Mouse (Mus musculus) hindbrain, postnatal 0 days (tissue): Measurements from ENCODE around the gene B9d2. TPM values are rescaled to one million over a fixed set of nuclear protein-coding genes. Genes with fewer than 3 reads are reported as not detected.
"Not testable (repeated sequence)": the region's sequence is repeated elsewhere in the genome, so short reads cannot be mapped to it uniquely, and the experiment has no call there.

Experiments
- ATAC-seq: fragments of 200-750 bp; cut with Nextera tagmentation; 2 replicates; pipeline ENCODE4 v1.8.0; 2017; ENCODE audit warnings: mild to moderate bottlenecking, moderate TSS enrichment, moderate library complexity
- DNase-seq: peaks from one replicate; pipeline ENCODE4 v3.0.0-alpha.2; 2015; ENCODE audit warnings: low spot score
- H3K27ac ChIP-seq: fragments of 300-500 bp; sonication (generic); 2 replicates; pipeline ENCODE4 v1.5.1; 2014; ENCODE audit warnings: mild to moderate bottlenecking
- H3K27me3 ChIP-seq: fragments of 300-500 bp; sonication (generic); 2 replicates; pipeline ENCODE4 v1.6.1; 2014; ENCODE audit warnings: low read length, mixed read lengths; ENCODE audit not compliant: insufficient read depth
- H3K36me3 ChIP-seq: fragments of 300-500 bp; sonication (generic); 2 replicates; pipeline ENCODE4 v1.6.1; 2014; ENCODE audit warnings: low read length, mixed read lengths; ENCODE audit not compliant: insufficient read depth
- H3K4me1 ChIP-seq: fragments of 300-500 bp; sonication (generic); 2 replicates; pipeline ENCODE4 v1.6.1; 2014; ENCODE audit warnings: antibody characterized with exemption, low read length, mixed read lengths; ENCODE audit not compliant: insufficient read depth
- H3K4me2 ChIP-seq: fragments of 300-500 bp; sonication (generic); 2 replicates; pipeline ENCODE4 v1.6.1; 2014; ENCODE audit warnings: low read depth, mild to moderate bottlenecking, low read length, moderate library complexity, mixed read lengths
- H3K4me3 ChIP-seq: fragments of 300-500 bp; sonication (generic); 2 replicates; pipeline ENCODE4 v1.5.1; 2014; ENCODE audit warnings: low read length
- H3K9ac ChIP-seq: fragments of 300-500 bp; sonication (generic); replicated peaks from 2 replicates; pipeline ENCODE4 v1.6.1; 2014; ENCODE audit warnings: mild to moderate bottlenecking, low read length, moderate library complexity, mixed read lengths
- H3K9me3 ChIP-seq: fragments of 300-500 bp; sonication (generic); 2 replicates; pipeline ENCODE4 v1.6.1; 2016; ENCODE audit warnings: low read length, mixed read lengths
- CTCF ChIP-seq: IDR thresholded peaks from 2 replicates; pipeline ENCODE4 v1.5.1; 2016; ENCODE audit warnings: antibody characterized with exemption, control low read depth, low read depth
- WGBS: fragments of 180-500 bp; shearing (Covaris S2); extraction: QIAGEN DNeasy Blood & Tissue Kit; methylation state at CpG from one replicate; pipeline ENCODE4 v1.1.7; 2014; 5-methylcytosine and 5-hydroxymethylcytosine counted together
- polyA plus RNA-seq: library from polyadenylated mRNA; unstranded; fragments of >200 nt; fragmentation: Nextera tagmentation; extraction: Ambion mirVana; gene quantifications from 2 replicates; pipeline ENCODE4 v1.2.1, GENCODE M21; 2015
- total RNA-seq: library from RNA; depleted of rRNA; stranded (reverse); fragments of >200 nt; gene quantifications from 2 replicates; pipeline ENCODE4 v1.2.3, GENCODE M21; 2014

B9d2 gene
- total and polyA plus RNA-seq, 2 experiments from 2014 or later, result 51.3 to 55.6 TPM

DNA sequence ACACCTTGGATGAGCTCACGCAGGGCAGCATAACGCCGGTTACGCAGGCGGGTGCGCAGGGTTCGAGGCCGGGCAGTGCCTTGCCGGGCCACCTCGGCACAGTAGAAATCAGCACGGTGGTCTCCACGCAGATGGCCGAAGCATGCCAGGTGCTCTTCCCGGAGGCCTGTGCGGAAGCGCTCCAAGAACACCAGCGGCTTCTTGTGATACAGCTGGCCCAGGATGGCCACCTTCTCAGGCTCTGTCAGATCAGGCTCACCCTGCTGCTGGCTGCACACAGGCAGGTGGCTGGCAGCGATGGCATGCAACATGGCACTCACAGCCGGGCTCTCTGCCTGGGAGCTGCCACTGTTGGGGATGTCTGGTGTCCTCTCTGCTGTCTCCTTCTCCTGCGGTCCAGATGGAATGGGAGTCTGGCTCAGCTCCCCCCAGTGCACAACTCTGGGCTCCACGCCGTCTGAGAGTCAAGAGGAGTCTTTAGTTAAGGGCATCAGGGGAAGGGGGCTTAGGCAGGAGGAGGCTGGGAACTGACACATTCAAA is 35.2 kb downstream of the B9d2 start:
- peaks cover 35% of the 10 kb centered on the region for H3K36me3 ChIP-seq
- no peak overlapping the region for H3K4me2 ChIP-seq
- H3K27ac ChIP-seq, result no peak overlapping the region
- H3K9ac ChIP-seq, result no peak overlapping the region
- DNase-seq (no peak), ATAC-seq (no peak)
- no peaks in the 10 kb centered on the region for H3K27me3 ChIP-seq
- peaks cover 9% of the 10 kb centered on the region; the same call in 1 of the 2 replicates for H3K4me1 ChIP-seq
- no peak for TF ChIP-seq CTCF
- WGBS, result 94% methylated on average over 22 of the region's 22 CpGs
- H3K4me3 ChIP-seq, result no peak overlapping the region
- no peaks in the 10 kb centered on the region for H3K9me3 ChIP-seq

DNA sequence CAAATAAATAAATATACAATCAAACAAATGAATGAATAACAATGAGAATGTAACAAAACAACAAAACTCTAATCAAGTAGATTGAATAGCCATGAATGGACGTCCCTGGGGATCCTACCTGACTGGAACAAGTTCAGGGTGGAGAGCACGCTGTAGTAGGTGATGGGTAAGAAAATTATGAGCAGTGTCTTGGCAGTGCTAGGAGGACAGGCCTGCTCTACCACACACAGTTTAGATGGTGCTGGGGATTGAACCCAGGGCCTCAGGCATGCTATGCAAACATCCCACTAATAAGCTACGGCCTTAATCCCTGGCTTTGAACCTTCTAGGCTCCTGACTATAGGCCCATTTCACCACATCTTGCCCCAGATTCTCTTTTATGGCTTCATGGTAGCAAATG is 36.9 kb downstream of the B9d2 start:
- no peak for TF ChIP-seq CTCF
- H3K4me3 ChIP-seq, result no peak overlapping the region
- no peaks in the 10 kb centered on the region for H3K27me3 ChIP-seq
- H3K9ac ChIP-seq, result no peak overlapping the region; the same call in 1 of the 2 replicates
- WGBS, result 88% methylated on average over 3 of the region's 3 CpGs
- peak overlapping the region; percentile 93 for H3K4me2 ChIP-seq
- 0 out of 2 replicates have a peak, but pooled peaks cover 4% of the 10 kb centered on the region for H3K4me1 ChIP-seq
- DNase-seq (no peak), ATAC-seq (no peak)
- H3K36me3 ChIP-seq, result peaks cover 44% of the 10 kb centered on the region
- no peak overlapping the region for H3K27ac ChIP-seq
- H3K9me3 ChIP-seq, result no peaks in the 10 kb centered on the region

GRCm38 (mm10) chr7:25718788-25719417 is 38.3 kb downstream of the B9d2 start, which contains the start of gene Ccdc97:
Gene Ccdc97, minus strand, starts transcription at chr7:25719088.
- Histone ChIP-seq H3K27ac (peak within 1 kb of the TSS; percentile 83), H3K9me3 (no peaks in the 10 kb centered on the region), H3K4me1 (0 out of 2 replicates have a peak, but pooled peaks cover 4% of the 10 kb centered on the region), H3K9ac (peak within 1 kb of the TSS; percentile 63), H3K4me2 (peak within 1 kb of the TSS; percentile 93), H3K36me3 (peaks cover 50% of the 10 kb centered on the region), H3K4me3 (peak within 1 kb of the TSS; percentile 59), H3K27me3 (no peaks in the 10 kb centered on the region)
- DNase-seq, result peak; percentile 98
- no peak for TF ChIP-seq CTCF
- 4% methylated on average over 32 of the region's 32 CpGs for WGBS
- peak; percentile 83 for ATAC-seq

GRCm38 (mm10) chr7:25719761-25720610 is 39.4 kb downstream of the B9d2 start:
- 0 out of 2 replicates have a peak, but pooled peaks cover 4% of the 10 kb centered on the region for H3K4me1 ChIP-seq
- peak; percentile 97 for TF ChIP-seq CTCF
- H3K9me3 ChIP-seq, result no peaks in the 10 kb centered on the region
- H3K27ac ChIP-seq, result no peak overlapping the region
- no peak overlapping the region for H3K9ac ChIP-seq
- H3K4me2 ChIP-seq, result peak overlapping the region; percentile 93; the same call in 1 of the 2 replicates
- H3K36me3 ChIP-seq, result peaks cover 50% of the 10 kb centered on the region
- WGBS, result 65% methylated on average over 10 of the region's 10 CpGs
- ATAC-seq, result peak; percentile 59
- no peak overlapping the region for H3K4me3 ChIP-seq
- peak; percentile 82 for DNase-seq
- no peaks in the 10 kb centered on the region for H3K27me3 ChIP-seq

- H3K27me3 ChIP-seq, result no peaks in the 10 kb centered on the region
- peaks cover 50% of the 10 kb centered on the region for H3K36me3 ChIP-seq
- H3K4me1 ChIP-seq, result 0 out of 2 replicates have a peak, but pooled peaks cover 4% of the 10 kb centered on the region
- no peak overlapping the region for H3K4me3 ChIP-seq
- DNase-seq, result no peak
- H3K4me2 ChIP-seq, result no peak overlapping the region
- H3K27ac ChIP-seq, result no peak overlapping the region
- no peak overlapping the region for H3K9ac ChIP-seq
- 93% methylated on average over 5 of the region's 5 CpGs for WGBS
- no peak for ATAC-seq
- TF ChIP-seq CTCF, result no peak
- H3K9me3 ChIP-seq, result no peaks in the 10 kb centered on the region
These were observed 40.2 kb downstream of the B9d2 start for GRCm38 (mm10) chr7:25720760-25721159.

DNA sequence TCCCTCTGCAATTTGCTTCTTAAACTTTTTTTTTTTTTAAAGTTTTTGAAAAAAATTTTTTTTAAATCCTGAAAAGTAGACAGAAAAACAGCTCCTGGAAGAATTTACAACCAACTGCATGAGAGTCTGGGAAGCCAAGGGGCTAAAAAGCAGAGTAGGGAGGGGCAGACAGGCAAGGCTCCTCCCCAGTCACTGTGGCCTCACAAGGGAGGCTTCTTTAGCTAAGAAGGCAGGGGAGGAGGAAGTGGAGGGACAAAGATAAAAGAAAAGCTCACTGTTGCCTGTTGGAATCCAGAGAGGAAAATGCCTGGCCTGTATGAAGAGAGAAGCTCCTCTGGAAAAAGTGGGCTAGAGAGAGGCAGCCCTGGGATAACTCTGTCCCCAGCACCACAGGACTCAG is 41.2 kb downstream of the B9d2 start:
- H3K4me2 ChIP-seq, H3K4me1 ChIP-seq, H3K27me3 ChIP-seq, H3K27ac ChIP-seq, ATAC-seq, H3K9me3 ChIP-seq, H3K4me3 ChIP-seq, DNase-seq, H3K9ac ChIP-seq: not testable (repeated sequence)
- peaks cover 57% of the 10 kb centered on the region for H3K36me3 ChIP-seq
